Mouse (Mus musculus): ENCODE measurements around the gene Pde6g.
"Not testable (repeated sequence)": the region's sequence is repeated elsewhere in the genome, so short reads cannot be mapped to it uniquely, and the experiment has no call there.

Pde6g gene

DNA sequence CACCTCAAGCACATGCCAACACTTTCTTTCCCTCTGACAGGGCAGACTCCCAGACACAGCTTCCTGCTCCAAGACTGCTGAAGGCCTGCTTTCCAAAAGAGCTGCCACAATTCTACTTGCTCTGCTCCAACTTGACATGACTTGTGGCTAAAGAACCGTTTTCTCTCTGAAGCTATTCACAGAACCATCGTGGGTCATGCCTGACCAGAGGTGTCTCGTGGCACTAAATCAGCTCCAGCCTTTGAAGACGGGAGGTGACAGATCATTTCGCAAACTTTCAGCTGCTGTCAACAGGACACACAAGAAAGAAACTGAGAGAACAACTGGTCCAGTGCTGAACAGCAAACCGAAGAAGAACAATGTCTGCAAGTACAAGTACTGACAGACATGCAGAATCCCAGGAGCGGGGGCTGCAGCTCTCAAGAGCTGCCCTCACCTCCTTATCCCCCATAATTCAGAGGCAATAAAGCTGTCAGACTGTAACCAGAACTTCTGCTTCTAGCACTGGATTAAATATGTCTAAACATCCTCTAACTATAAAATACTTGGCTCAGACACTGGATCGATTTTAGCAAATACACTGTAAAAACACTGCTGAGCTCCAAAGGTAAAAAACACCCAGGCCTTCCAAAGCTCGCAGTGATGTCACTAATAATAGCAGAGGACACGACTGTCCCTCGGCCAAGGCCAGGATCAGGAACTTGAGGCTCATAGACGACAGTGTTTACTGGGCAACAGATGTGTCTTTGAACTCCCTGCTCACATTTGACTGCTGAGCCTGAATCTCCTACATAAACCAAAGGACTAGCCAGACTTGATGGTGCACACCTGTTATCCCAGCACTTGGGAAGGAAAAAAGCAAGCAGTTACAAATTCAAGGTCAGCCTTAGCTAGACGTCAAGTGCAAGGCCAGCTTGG, 30.4 kb downstream of the Pde6g start:
- no peak for DNase-seq (ENCODE audit: low spot score)

- no peak for DNase-seq (ENCODE audit: low spot score)
Measured at GRCm38 (mm10) chr11:120418592-120418991, 34.7 kb downstream of the Pde6g start.

DNA sequence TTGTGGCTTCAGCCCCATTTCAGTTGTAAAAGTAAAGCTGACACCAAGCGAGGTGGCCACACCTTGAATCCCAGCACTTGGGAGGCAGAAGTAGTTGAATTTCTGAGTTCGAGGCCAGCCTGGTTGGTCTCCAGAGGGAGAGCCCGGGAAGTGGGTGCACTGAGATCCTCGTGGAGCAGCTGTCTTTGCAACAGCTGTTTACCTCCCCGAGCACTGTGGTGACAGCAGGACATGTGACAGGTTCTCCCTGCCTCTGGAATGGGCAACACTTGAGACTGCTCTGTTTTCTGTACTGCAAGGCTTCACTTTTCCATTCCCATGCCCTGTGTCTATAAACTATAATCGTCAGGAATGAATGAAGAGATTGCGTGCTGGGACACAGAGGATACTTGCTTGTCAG, 35.4 kb downstream of the Pde6g start:
- no peak for DNase-seq (ENCODE audit: low spot score)

- DNase-seq (ENCODE audit: low spot score): not testable (repeated sequence)
Measured at GRCm38 (mm10) chr11:120413621-120414020, 39.7 kb downstream of the Pde6g start.

DNA sequence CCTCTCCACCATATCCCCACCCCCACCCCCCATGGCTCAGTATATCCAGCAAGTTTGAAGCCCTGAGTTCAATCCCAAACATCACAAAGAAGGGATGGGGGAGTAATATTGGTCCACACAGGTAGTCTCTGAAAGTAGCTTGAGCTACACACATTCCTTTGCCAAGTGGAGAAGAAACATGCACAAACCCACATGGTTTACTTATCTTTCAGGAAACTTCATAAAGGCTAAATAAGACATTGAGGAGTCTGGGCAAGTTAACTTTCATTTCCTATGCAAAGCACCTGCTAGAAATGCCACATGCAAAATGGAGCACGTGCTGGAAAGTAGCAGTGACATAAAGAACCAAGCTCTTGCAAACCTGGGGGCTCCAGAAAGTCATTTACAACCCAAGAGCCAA, 46.9 kb downstream of the Pde6g start:
- DNase-seq (ENCODE audit: low spot score): no peak

GRCm38 (mm10) chr11:120405867-120406266, 47.4 kb downstream of the Pde6g start:
- DNase-seq (ENCODE audit: low spot score): no peak

GRCm38 (mm10) chr11:120404814-120405213, 48.5 kb downstream of the Pde6g start:
- DNase-seq (ENCODE audit: low spot score): no peak

- DNase-seq (ENCODE audit: low spot score): no peak
Measured at GRCm38 (mm10) chr11:120399319-120399718, 54.0 kb downstream of the Pde6g start.
